Mouse (Mus musculus) G1E (cell line): ENCODE results near the gene B3galt1.

Experiments
- CTCF ChIP-seq: IDR thresholded peaks from 2 replicates; pipeline ENCODE4 v1.5.1; 2012; ENCODE audit warnings: low read depth, low read length, inconsistent platforms, mixed read lengths
- GATA1 ChIP-seq: IDR thresholded peaks from 2 replicates; pipeline ENCODE4 v1.6.1; 2012; ENCODE audit warnings: borderline replicate concordance, low read length, inconsistent platforms, mixed read lengths
- GATA2 ChIP-seq: IDR thresholded peaks from 2 replicates; pipeline ENCODE4 v1.6.1; 2012; ENCODE audit warnings: low read depth, low read length, inconsistent platforms, borderline replicate concordance
- TAL1 ChIP-seq: conservative IDR thresholded peaks from 2 replicates; pipeline ENCODE4 v1.6.1; 2012; ENCODE audit warnings: low read depth, low read length, inconsistent platforms, mixed read lengths

DNA sequence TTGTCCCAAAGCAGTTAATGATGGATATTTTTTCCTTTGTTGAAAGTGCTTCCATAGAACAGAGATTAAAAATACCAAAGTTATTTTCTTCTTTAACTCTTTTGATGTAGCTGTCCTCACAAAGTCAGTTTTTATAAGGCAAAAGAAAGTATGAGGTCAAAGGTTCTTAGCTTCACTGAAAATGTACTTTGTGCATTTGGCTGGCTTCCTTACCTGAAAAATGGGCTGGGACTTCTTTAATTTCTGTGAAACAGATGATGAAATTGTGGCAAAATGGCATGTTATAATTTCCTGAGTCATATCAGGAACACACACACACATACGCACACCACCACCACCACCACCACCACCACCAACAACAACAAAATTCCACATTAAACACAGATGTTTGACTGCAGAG, 427.8 kb downstream of the B3galt1 start:
- no peak for TF ChIP-seq TAL1
- TF ChIP-seq GATA2, result no peak
- no peak for TF ChIP-seq CTCF
- no peak for TF ChIP-seq GATA1
